Mouse (Mus musculus) heart, embryonic 12.5 days (tissue): ENCODE results near the gene Myom1. TPM values are rescaled to one million over a fixed set of nuclear protein-coding genes. Genes with fewer than 3 reads are reported as not detected.

Source experiments
- ATAC-seq: fragments of 200-750 bp; cut with Nextera tagmentation; 2 replicates; pipeline ENCODE4 v1.8.0; 2017; ENCODE audit warnings: moderate TSS enrichment, moderate library complexity; ENCODE audit not compliant: insufficient number of reproducible peaks, low FRiP score
- H3K27ac ChIP-seq: fragments of 300-500 bp; sonication (generic); 2 replicates; pipeline ENCODE4 v1.5.1; 2016; ENCODE audit warnings: mild to moderate bottlenecking, moderate library complexity; ENCODE audit not compliant: poor library complexity, severe bottlenecking
- H3K27me3 ChIP-seq: fragments of 300-500 bp; sonication (generic); replicated peaks from 2 replicates; pipeline ENCODE4 v1.6.1; 2016; ENCODE audit warnings: mild to moderate bottlenecking, moderate library complexity
- H3K36me3 ChIP-seq: fragments of 300-500 bp; sonication (generic); 2 replicates; pipeline ENCODE4 v1.6.1; 2016; ENCODE audit warnings: mild to moderate bottlenecking, moderate library complexity
- H3K4me1 ChIP-seq: fragments of 300-500 bp; sonication (generic); replicated peaks from 2 replicates; pipeline ENCODE4 v1.6.1; 2016; ENCODE audit warnings: mild to moderate bottlenecking
- H3K4me2 ChIP-seq: fragments of 300-500 bp; sonication (generic); 2 replicates; pipeline ENCODE4 v1.6.1; 2016; ENCODE audit warnings: mild to moderate bottlenecking, moderate library complexity
- H3K4me3 ChIP-seq: fragments of 300-500 bp; sonication (generic); 2 replicates; pipeline ENCODE4 v1.5.1; 2016; ENCODE audit warnings: mild to moderate bottlenecking
- H3K9ac ChIP-seq: fragments of 300-500 bp; sonication (generic); 2 replicates; pipeline ENCODE4 v1.6.1; 2016; ENCODE audit warnings: mild to moderate bottlenecking, moderate library complexity
- H3K9me3 ChIP-seq: fragments of 300-500 bp; sonication (generic); replicated peaks from 2 replicates; pipeline ENCODE4 v1.6.1; 2016; ENCODE audit warnings: mild to moderate bottlenecking, moderate library complexity
- WGBS: fragments of 180-500 bp; shearing (Covaris S2); methylation state at CpG from one replicate; pipeline ENCODE4 v1.1.7; 2016; 5-methylcytosine and 5-hydroxymethylcytosine counted together
- polyA plus RNA-seq: library from polyadenylated mRNA; unstranded; fragments of >200 nt; fragmentation: Nextera tagmentation; extraction: Ambion mirVana; gene quantifications from 2 replicates; pipeline ENCODE4 v1.2.1, GENCODE M21; 2016

Gene Myom1
- polyA plus RNA-seq, 1 experiment from 2014 or later: 229 TPM

DNA sequence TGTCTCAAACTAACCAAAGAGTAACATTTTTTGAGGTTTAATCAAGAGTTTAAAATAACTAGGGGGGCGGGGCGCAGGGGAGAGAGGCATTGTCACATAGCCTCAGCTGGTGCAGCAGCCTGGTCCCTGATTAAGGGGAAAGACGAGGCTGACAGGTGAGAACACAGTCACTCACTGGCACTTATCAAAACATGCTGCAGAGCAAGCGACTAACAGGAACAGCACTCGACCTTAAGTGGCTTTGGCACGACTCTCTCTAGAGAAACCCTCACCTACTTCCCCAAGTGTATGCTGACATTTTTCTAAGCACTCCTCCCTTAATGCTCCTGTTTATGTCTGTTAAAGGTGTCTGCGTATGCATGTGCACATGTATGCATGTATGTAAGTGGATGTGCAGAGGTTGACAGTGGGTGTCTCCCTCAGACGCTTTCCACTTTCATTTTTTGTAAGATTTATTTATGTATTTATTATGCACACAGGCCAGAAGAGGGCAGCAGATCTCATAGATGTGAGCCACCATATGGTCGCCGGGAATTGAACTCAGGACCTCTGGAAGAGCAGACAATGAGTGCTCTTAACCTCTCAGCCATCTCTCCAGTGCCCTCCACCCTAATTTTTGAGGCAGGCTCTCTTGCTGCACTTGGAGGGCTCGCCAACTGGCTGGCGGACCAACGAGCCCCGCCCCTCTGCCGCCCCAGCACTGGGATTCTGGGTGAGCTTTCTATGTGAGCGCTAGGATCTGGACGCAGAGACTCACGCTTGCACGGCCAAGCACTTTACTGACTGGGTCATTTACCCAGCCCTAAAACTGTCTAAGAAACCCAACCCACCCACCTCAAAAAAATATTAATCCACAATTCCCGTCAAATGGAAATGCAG, 22.8 kb upstream of the Myom1 start:
- Histone ChIP-seq H3K9ac (no peak overlapping the region), H3K36me3 (peaks cover 52% of the 10 kb centered on the region), H3K27ac (no peak overlapping the region), H3K27me3 (peaks cover 44% of the 10 kb centered on the region), H3K9me3 (no peaks in the 10 kb centered on the region), H3K4me1 (peaks cover 7% of the 10 kb centered on the region; the same call in 1 of the 2 replicates), H3K4me2 (peak overlapping the region; percentile 3; the same call in 1 of the 2 replicates), H3K4me3 (no peak overlapping the region)
- ATAC-seq: peak; percentile 68; the same call in 1 of the 2 replicates
- WGBS: 70% methylated on average over 20 of the region's 20 CpGs

DNA sequence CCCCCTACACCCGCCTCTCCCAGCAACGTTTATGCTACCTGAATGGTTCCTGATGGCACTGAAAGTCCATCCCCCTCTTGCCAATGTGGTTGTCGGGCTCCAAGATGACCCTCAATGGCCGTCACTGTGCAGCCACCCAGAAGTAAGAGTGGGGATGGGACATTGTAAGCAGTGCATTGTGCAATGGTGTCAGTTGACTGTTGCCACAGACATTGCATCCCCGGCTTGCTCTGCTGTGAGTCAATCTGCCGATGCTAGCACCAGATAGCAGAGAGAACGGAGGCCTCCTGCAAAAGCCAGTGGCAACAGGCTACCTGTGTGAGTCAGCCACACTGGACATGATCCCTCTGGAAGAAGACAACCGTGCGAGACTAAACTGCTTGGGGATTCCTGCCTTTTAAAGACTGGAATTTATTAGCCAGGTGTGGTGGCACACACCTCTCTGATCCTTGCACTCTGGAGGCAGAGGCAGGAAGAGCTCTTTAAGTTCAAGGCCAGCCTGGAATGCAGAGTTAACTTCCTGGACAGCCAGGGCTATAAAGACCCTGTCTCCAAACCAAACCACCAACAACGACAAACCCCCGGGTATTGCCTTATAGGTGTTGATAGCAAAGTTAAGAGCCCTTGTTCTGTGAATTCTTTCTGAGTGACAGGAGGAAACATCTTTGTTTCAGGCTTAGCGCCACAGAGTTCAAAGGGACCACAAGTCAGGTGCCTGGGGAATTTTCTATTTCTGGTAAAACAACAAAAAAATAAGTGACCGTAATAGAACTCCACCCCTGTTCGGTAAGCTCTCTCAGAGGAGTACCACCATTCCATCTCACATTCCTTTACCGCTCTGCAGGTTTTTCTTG, 16.7 kb upstream of the Myom1 start:
- H3K9me3 ChIP-seq: no peaks in the 10 kb centered on the region
- WGBS: 82% methylated on average over 15 of the region's 15 CpGs
- no peak for ATAC-seq
- peaks cover 24% of the 10 kb centered on the region for H3K27me3 ChIP-seq
- H3K36me3 ChIP-seq: peaks cover 57% of the 10 kb centered on the region
- H3K4me1 ChIP-seq: peaks cover 18% of the 10 kb centered on the region
- H3K27ac ChIP-seq: no peak overlapping the region
- no peak overlapping the region for H3K4me3 ChIP-seq
- H3K9ac ChIP-seq: no peak overlapping the region
- no peak overlapping the region for H3K4me2 ChIP-seq

DNA sequence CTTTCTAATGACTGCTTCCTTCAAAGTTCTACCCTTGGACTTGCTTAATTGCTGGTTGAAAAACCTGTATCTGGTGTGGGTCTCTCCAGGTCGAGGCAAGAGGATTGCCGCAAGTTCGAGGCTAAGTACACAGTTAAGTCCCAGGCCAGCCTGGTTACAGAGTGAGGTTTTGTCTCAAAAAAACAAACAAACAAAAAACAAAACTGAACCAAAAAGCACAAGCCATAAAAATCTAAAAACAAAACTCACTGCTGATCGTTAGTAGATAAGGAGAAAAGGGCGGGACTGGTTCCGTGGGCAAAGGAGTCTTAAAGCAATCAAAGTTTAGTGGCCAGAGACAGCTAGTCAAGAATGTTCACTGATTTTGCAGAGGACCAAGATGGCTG, 16.1 kb upstream of the Myom1 start:
- Histone ChIP-seq H3K27me3 (peaks cover 19% of the 10 kb centered on the region), H3K9ac (no peak overlapping the region), H3K27ac (no peak overlapping the region), H3K9me3 (no peaks in the 10 kb centered on the region), H3K4me2 (no peak overlapping the region), H3K4me3 (no peak overlapping the region), H3K4me1 (peaks cover 23% of the 10 kb centered on the region), H3K36me3 (peaks cover 55% of the 10 kb centered on the region)
- WGBS: 89% methylated on average over 6 of the region's 6 CpGs
- ATAC-seq: no peak

DNA sequence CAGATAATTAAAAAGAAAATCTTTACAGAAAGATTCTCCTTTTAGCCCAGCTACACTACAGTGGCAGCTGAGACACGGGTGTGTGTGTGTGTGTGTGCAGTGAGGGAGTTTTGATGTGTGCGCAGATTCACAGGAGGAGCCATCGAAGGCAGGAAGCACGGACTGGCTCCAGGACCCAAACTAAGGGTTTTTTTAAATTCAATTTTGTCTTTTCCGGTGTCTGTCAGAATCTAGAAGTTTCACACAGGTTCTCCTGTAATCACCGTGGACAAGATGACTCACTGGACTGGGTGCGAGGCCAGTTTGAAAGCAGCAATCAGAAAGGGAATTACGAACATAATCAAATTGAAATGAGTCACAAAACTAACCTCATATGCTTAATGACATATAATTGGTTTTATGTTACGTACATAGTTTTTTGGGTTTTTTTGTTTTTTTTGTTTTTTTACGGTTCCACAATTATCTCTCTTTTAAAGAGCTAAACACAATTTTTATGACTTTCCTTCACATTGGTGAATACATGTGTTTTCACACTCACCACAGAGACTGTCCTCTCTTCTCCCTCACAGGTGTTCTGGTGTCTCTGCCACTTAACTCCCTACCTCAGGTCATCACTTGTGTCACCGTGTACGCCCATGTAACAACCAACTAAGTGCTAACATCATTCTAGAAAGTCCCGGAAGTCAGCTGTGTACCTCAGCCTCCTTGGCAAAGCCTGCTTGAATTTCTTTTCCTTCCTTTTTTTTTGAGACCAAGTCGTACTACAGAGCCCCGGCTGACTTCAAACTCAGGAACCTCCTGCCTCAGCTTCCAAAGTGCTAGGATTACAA, 15.4 kb upstream of the Myom1 start:
- H3K27ac ChIP-seq: no peak overlapping the region
- H3K36me3 ChIP-seq: peaks cover 55% of the 10 kb centered on the region
- no peak overlapping the region for H3K9ac ChIP-seq
- H3K27me3 ChIP-seq: peaks cover 12% of the 10 kb centered on the region
- no peak overlapping the region for H3K4me3 ChIP-seq
- no peak for ATAC-seq
- H3K9me3 ChIP-seq: no peaks in the 10 kb centered on the region
- 89% methylated on average over 15 of the region's 15 CpGs for WGBS
- peaks cover 30% of the 10 kb centered on the region for H3K4me1 ChIP-seq
- no peak overlapping the region for H3K4me2 ChIP-seq

DNA sequence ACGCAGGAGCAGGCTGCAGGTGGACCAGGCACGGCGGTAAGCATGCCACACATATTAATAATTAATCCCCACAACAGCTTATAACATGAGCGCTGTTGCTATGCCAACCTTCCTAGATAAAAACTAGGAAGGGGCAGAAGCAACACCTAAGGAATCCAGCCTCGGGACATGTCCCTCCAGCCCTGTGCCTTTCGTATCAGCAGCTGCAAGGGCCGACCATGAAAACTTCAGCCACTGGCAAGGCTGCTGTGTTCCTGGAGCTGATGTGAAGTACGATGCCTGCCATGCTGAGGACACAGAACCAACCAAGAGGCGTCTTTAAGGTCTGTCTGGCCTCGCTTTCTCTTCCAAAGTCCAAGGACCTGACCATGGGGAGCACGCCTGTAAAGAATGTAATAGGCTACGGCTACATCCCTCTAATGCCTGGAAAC, 14.1 kb upstream of the Myom1 start:
- Histone ChIP-seq H3K36me3 (peaks cover 56% of the 10 kb centered on the region), H3K9ac (no peak overlapping the region), H3K4me1 (peaks cover 42% of the 10 kb centered on the region), H3K9me3 (no peaks in the 10 kb centered on the region), H3K4me3 (no peak overlapping the region), H3K27ac (no peak overlapping the region), H3K27me3 (no peaks in the 10 kb centered on the region), H3K4me2 (no peak overlapping the region)
- 89% methylated on average over 12 of the region's 12 CpGs for WGBS
- no peak for ATAC-seq

DNA sequence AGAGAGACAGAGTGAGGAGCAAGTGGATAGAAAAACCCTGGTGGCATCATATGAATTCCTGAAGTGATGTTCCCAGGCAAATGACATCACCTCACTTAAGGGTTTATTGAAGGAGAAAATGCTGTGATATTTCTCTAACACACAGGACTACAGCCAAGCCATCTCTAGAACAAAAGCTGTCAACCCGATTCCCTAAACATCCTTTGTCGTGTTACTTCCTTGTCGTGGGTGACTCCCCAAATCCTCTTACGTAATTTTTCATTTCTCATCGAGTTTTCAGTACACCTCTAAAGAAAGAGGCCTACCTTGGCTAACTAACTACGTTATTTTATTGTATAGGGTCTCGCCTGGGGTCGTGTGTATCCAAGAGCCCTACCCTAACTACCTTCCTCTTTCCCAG, 13.0 kb upstream of the Myom1 start:
- ATAC-seq: no peak
- Histone ChIP-seq H3K9me3 (no peaks in the 10 kb centered on the region), H3K4me2 (peak overlapping the region; percentile 86), H3K36me3 (peaks cover 55% of the 10 kb centered on the region), H3K9ac (peak overlapping the region; percentile 75), H3K27me3 (no peaks in the 10 kb centered on the region), H3K27ac (no peak overlapping the region), H3K4me3 (peak overlapping the region; percentile 68), H3K4me1 (peaks cover 49% of the 10 kb centered on the region)
- WGBS: 56% methylated on average over 8 of the region's 8 CpGs

DNA sequence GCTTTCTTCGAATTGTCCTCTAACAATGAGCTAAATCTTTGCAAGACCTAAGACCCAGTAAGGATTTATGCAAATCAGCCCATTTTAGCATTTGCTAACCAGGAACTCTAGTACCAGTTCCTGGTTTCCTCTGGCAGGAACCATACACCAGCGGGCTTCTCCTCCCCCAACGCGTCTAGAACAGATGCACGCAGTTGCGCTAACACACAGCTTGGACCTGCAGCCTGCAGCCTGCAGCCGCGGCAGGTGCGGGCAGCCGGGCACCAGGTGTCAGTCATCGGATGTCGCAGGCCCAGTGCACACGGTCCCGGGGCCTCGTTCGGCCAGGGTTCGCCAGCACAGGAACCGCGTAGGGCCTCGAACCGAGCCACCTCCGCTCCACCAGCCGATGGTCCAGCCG, 12.4 kb upstream of the Myom1 start:
- Histone ChIP-seq H3K27ac (peak overlapping the region; percentile 95), H3K27me3 (no peaks in the 10 kb centered on the region), H3K9ac (peak overlapping the region; percentile 75), H3K9me3 (no peaks in the 10 kb centered on the region), H3K36me3 (peaks cover 60% of the 10 kb centered on the region), H3K4me1 (peaks cover 54% of the 10 kb centered on the region), H3K4me3 (peak overlapping the region; percentile 68), H3K4me2 (peak overlapping the region; percentile 86)
- ATAC-seq: peak; percentile 47
- WGBS: 3% methylated on average over 24 of the region's 24 CpGs

DNA sequence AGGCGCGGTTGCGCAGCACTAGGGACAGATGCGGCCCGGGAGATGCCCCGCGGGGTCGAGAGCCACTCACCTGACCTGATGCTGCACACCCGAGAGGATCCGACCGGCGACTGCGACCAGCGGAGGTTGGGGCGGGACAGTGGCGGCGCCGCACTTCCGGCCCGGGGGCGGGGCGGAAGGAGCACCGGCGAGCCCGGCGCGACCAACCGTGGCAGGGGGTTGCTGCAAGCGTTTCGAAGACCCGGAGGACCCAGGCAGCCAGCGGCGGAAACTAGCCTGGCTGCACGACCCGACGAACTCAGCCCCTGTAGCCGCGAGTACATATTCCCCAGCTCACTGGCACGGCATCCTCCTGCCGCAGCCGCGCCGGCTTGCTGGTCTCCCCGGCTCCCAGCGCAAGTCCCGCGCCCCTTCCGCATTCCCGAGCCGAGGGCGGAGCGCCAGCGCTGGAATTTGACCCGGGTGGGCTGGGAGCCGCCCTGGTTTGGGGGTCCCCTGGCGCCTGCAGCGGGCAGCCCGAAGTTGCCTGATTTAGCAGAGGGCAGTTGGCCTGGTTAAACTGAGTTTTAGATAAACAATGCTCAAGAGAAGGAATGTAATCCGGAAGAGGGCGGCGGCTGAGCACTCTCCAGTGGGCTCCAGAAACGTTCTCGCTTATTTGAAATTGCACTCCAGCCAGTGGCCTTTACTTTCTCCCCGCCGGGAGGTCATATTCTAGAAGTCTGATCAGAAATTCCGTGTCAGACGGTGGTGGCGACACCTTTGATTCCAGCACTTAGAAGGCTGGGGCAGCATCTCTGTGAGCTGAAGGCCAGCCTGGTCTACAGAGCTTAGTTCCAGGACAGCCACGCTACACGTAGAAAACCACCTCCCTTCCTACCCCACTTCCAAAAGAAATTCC, 11.8 kb upstream of the Myom1 start:
- peaks cover 57% of the 10 kb centered on the region for H3K4me1 ChIP-seq
- H3K4me3 ChIP-seq: peak overlapping the region; percentile 68
- no peaks in the 10 kb centered on the region for H3K9me3 ChIP-seq
- ATAC-seq: peak; percentile 90
- H3K9ac ChIP-seq: peak overlapping the region; percentile 75
- under 1% methylated on average over 67 of the region's 70 CpGs for WGBS
- H3K4me2 ChIP-seq: peak overlapping the region; percentile 86
- peak overlapping the region; percentile 95 for H3K27ac ChIP-seq
- H3K36me3 ChIP-seq: peaks cover 59% of the 10 kb centered on the region
- no peaks in the 10 kb centered on the region for H3K27me3 ChIP-seq

DNA sequence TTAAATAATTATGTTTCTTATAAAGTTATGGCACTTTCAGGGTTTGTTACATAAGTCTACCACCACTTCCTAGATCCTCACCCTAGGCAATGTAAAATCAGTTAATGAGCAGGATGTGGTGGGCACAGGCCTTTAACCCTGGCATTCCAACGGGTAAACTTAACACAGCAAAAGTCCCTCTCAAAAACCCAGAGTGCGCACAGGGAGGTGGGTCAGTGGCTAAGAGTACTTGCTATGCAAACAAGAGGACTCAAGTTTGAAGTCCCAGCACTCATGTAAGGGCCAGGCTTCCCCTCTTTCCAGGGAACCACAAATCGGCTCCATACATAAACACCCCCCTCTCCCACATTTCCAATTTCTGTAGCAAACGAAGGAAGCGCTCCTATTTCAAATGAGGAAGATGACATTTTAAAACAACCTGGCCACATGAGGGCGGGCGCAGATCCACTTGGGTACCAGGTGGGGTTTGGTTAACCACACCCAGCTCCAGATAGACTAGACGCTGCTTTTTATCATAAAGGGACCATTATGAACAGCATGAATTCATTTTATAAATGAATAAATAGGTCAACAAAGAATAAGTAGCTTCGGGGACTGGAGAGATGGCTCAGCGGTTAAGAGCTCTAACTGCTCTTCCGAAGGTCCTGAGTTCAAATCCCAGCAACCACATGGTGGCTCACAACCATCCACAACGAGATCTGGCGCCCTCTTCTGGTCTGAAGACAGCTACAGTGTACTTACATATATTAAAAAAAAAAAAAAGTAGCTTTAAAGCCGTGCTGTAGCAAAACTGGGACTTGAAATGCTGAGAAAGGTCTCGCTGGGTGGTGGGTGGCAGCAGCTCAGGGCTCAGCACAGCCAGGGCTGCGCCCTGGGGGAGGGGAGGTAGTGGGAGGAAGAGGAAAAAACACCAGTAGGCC, 10.5 kb upstream of the Myom1 start:
- Histone ChIP-seq H3K27ac (peak overlapping the region; percentile 53), H3K9me3 (no peaks in the 10 kb centered on the region), H3K27me3 (no peaks in the 10 kb centered on the region), H3K4me3 (no peak overlapping the region), H3K9ac (peak overlapping the region; percentile 39; the same call in 1 of the 2 replicates), H3K4me1 (peaks cover 70% of the 10 kb centered on the region), H3K36me3 (peaks cover 58% of the 10 kb centered on the region), H3K4me2 (peak overlapping the region; percentile 86)
- 81% methylated on average over 16 of the region's 16 CpGs for WGBS
- no peak for ATAC-seq
